Mouse (Mus musculus) c-Kit-negative CD71-positive TER-119-positive erythroid progenitor cells, embryonic 14.5 days (primary cell): Measurements from ENCODE around the gene Mrpl52.

ENCODE experiments used
- DNase-seq: peaks from one replicate; pipeline ENCODE4 v3.0.0-alpha.2; 2013; ENCODE audit warnings: low read depth, low spot score

Mrpl52 gene

GRCm38 (mm10) chr14:54426689-54427398, at the start of gene Mrpl52:
TSS of gene Mrpl52 (plus strand) at chr14:54426909.
- peak; percentile 81 for DNase-seq

GRCm38 (mm10) chr14:54377166-54377565, 49.5 kb upstream of the Mrpl52 start:
- no peak for DNase-seq

- DNase-seq = no peak
Measured at GRCm38 (mm10) chr14:54379571-54379970, 47.1 kb upstream of the Mrpl52 start.

GRCm38 (mm10) chr14:54380616-54381015, 46.1 kb upstream of the Mrpl52 start:
- DNase-seq = no peak

- DNase-seq = no peak
Measured at GRCm38 (mm10) chr14:54381816-54382215, 44.9 kb upstream of the Mrpl52 start.

GRCm38 (mm10) chr14:54382641-54383040, 44.1 kb upstream of the Mrpl52 start:
- no peak for DNase-seq

- no peak for DNase-seq
Measured at GRCm38 (mm10) chr14:54383355-54383771, 43.3 kb upstream of the Mrpl52 start.

- no peak for DNase-seq
Measured at GRCm38 (mm10) chr14:54384396-54384795, 42.3 kb upstream of the Mrpl52 start.

GRCm38 (mm10) chr14:54385968-54386618, 40.6 kb upstream of the Mrpl52 start:
- DNase-seq = no peak

GRCm38 (mm10) chr14:54387546-54387945, 39.2 kb upstream of the Mrpl52 start:
- DNase-seq = no peak

GRCm38 (mm10) chr14:54390843-54391242, 35.9 kb upstream of the Mrpl52 start:
- DNase-seq = no peak

GRCm38 (mm10) chr14:54393794-54394193, 32.9 kb upstream of the Mrpl52 start:
- DNase-seq = no peak

- no peak for DNase-seq
Measured at GRCm38 (mm10) chr14:54394309-54394708, 32.4 kb upstream of the Mrpl52 start.

GRCm38 (mm10) chr14:54396685-54397084, 30.0 kb upstream of the Mrpl52 start:
- no peak for DNase-seq

- no peak for DNase-seq
Measured at GRCm38 (mm10) chr14:54397872-54398527, 28.7 kb upstream of the Mrpl52 start.

- no peak for DNase-seq
Measured at GRCm38 (mm10) chr14:54398528-54398916, 28.2 kb upstream of the Mrpl52 start.

- no peak for DNase-seq
Measured at GRCm38 (mm10) chr14:54398921-54399382, 27.8 kb upstream of the Mrpl52 start.

GRCm38 (mm10) chr14:54401723-54402122, 25.0 kb upstream of the Mrpl52 start:
- DNase-seq = no peak

GRCm38 (mm10) chr14:54408336-54409056, 18.2 kb upstream of the Mrpl52 start:
- no peak for DNase-seq

- DNase-seq = no peak
Measured at GRCm38 (mm10) chr14:54409057-54409645, 17.6 kb upstream of the Mrpl52 start.

- DNase-seq = no peak
Measured at GRCm38 (mm10) chr14:54409980-54410810, 16.5 kb upstream of the Mrpl52 start.
